Mouse (Mus musculus) megakaryocyte, embryonic 14.5 days (primary cell): ENCODE results near the gene Tmem167b.

Source experiments
- FLI1 ChIP-seq: IDR thresholded peaks from 2 replicates; pipeline ENCODE4 v1.6.1; 2012; ENCODE audit warnings: low read length, inconsistent platforms, mixed read lengths
- GATA1 ChIP-seq: IDR thresholded peaks from 3 replicates; pipeline ENCODE4 v1.6.1; 2012; ENCODE audit warnings: mixed read lengths, low read length, inconsistent platforms, borderline replicate concordance

DNA sequence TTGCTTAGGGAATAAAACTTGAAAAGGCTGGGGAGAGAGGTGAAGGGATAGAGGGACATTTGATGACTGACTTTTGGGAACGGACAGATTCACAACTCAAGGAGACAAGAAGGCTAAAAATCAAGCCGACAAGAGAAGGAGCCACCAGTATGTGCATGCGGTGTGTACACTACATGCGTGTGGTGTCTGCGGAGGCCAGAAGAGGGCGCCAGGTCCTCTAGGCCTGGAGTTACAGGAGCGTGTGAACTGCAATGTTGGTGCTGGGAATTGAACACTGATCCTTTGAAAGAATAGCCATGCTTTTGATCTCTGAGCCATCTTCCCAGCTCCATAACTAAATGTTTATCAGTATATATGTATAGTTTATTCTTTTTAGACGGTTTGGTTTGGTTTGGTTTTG is 33.8 kb downstream of the Tmem167b start:
- no peak for TF ChIP-seq GATA1
- no peak for TF ChIP-seq FLI1
